Mouse (Mus musculus) kidney, adult 2 months (tissue): ENCODE results near the gene Tubb2b. TPM values are rescaled to one million over a fixed set of nuclear protein-coding genes. Genes with fewer than 3 reads are reported as not detected.

ENCODE experiments used
- DNase-seq: peaks from one replicate; pipeline ENCODE4 v3.0.0; 2021
- H3K27ac ChIP-seq: fragments of 200-500 bp; 2 replicates; pipeline ENCODE4 v1.5.1; 2012; ENCODE audit warnings: low read depth, low read length, control low read depth, inconsistent platforms; ENCODE audit not compliant: insufficient read depth
- H3K27me3 ChIP-seq: fragments of 200-500 bp; replicated peaks from 2 replicates; pipeline ENCODE4 v1.6.1; 2012; ENCODE audit warnings: mild to moderate bottlenecking, moderate library complexity, low read length, inconsistent platforms; ENCODE audit not compliant: control insufficient read depth, insufficient read depth
- H3K36me3 ChIP-seq: fragments of 200-500 bp; 2 replicates; pipeline ENCODE4 v1.6.1; 2012; ENCODE audit warnings: mild to moderate bottlenecking, moderate library complexity, low read length, inconsistent platforms; ENCODE audit not compliant: control insufficient read depth, insufficient read depth
- H3K4me1 ChIP-seq: fragments of 200-500 bp; 2 replicates; pipeline ENCODE4 v1.6.1; 2011; ENCODE audit warnings: low read length; ENCODE audit not compliant: control insufficient read depth, insufficient read depth
- H3K4me3 ChIP-seq: fragments of 200-500 bp; 2 replicates; pipeline ENCODE4 v1.5.1; 2011; ENCODE audit warnings: mild to moderate bottlenecking, low read depth, low read length, control low read depth; ENCODE audit not compliant: insufficient read depth
- CTCF ChIP-seq: fragments of 200-500 bp; conservative IDR thresholded peaks from 2 replicates; pipeline ENCODE4 v1.5.1; 2011; ENCODE audit warnings: low read depth, mild to moderate bottlenecking, control low read depth, low read length, moderate library complexity, mixed read lengths; ENCODE audit not compliant: insufficient read depth, insufficient read length
- POLR2A ChIP-seq: fragments of 200-500 bp; IDR thresholded peaks from one replicate; pipeline ENCODE4 v1.6.1; 2011; ENCODE audit warnings: low read depth, low read length, control low read depth
- WGBS: fragments of 180-500 bp; shearing (Covaris S2); methylation state at CpG from one replicate; pipeline ENCODE4 v1.1.7; 2018; 5-methylcytosine and 5-hydroxymethylcytosine counted together
- polyA plus RNA-seq: library from polyadenylated mRNA; depleted of rRNA; stranded (reverse); fragments of >200 nt; gene quantifications from 2 replicates; pipeline ENCODE4 v1.2.3, GENCODE M21; 2012; rRNA removed

Tubb2b gene
- polyA plus RNA-seq, 1 experiment = 30.5 TPM

GRCm38 (mm10) chr13:34079801-34080200 lies 50.5 kb downstream of the Tubb2b start:
- no peak for DNase-seq
- 76% methylated on average over 3 of the region's 3 CpGs for WGBS

GRCm38 (mm10) chr13:34078500-34079280 lies 51.6 kb downstream of the Tubb2b start:
- Histone ChIP-seq H3K27ac (peak overlapping the region; percentile 1; the same call in 1 of the 2 replicates), H3K4me1 (peaks cover 13% of the 10 kb centered on the region), H3K4me3 (peak overlapping the region; percentile 45; the same call in 1 of the 2 replicates), H3K27me3 (no peaks in the 10 kb centered on the region), H3K36me3 (no peaks in the 10 kb centered on the region)
- DNase-seq = no peak
- WGBS = 50% methylated on average over 16 of the region's 16 CpGs
- no peak for TF ChIP-seq CTCF
- TF ChIP-seq POLR2A = no peak

More at GRCm38 (mm10) chr13:34079801-34080200, 50.5 kb downstream of the Tubb2b start:
- Histone ChIP-seq H3K27me3 (no peaks in the 10 kb centered on the region), H3K4me3 (no peak overlapping the region), H3K36me3 (no peaks in the 10 kb centered on the region), H3K4me1 (peaks cover 13% of the 10 kb centered on the region), H3K27ac (no peak overlapping the region)
- no peak for TF ChIP-seq CTCF
- TF ChIP-seq POLR2A = no peak

- WGBS = 1% methylated on average over 45 of the region's 45 CpGs
- H3K36me3 ChIP-seq = no peaks in the 10 kb centered on the region
- DNase-seq = peak; percentile 94
Observed at GRCm38 (mm10) chr13:34077492-34078271, 52.6 kb downstream of the Tubb2b start, which contains the start of gene Tubb2a. Gene Tubb2a (minus strand): TSS chr13:34078007.

More at GRCm38 (mm10) chr13:34077492-34078271, 52.6 kb downstream of the Tubb2b start, which contains the start of gene Tubb2a:
- H3K27me3 ChIP-seq = no peaks in the 10 kb centered on the region
- H3K4me3 ChIP-seq = peak within 1 kb of the TSS; percentile 92
- peak within 1 kb of the TSS; percentile 67 for H3K27ac ChIP-seq
- H3K4me1 ChIP-seq = peaks cover 13% of the 10 kb centered on the region
- TF ChIP-seq POLR2A (peak; percentile 98), CTCF (peak; percentile 36; the same call in 1 of the 2 replicates)

Other genes with a start within 250 kb of the Tubb2b start
- 0.11 TPM in 1 of 2 replicates, not detected in the other for gene Serpinb6c, start 224.8 kb downstream of the Tubb2b start, polyA plus RNA-seq
- 14.6 and 21.2 TPM in 2 replicates for gene Nqo2, start 165.8 kb downstream of the Tubb2b start, polyA plus RNA-seq
- 7.4 and 7.6 TPM in 2 replicates for gene Ripk1, start 128.1 kb downstream of the Tubb2b start, polyA plus RNA-seq
- gene Serpinb6a, start 127.7 kb downstream of the Tubb2b start, polyA plus RNA-seq = 26.6 and 31.1 TPM in 2 replicates
- 392 and 418 TPM in 2 replicates for gene Bphl, start 92.9 kb downstream of the Tubb2b start, polyA plus RNA-seq
- gene Tubb2a, start 52.5 kb downstream of the Tubb2b start, polyA plus RNA-seq = 152 and 164 TPM in 2 replicates
- gene Psmg4, start 32.5 kb upstream of the Tubb2b start, polyA plus RNA-seq = 88.7 and 96.2 TPM in 2 replicates
- gene Slc22a23, start 214.7 kb upstream of the Tubb2b start, polyA plus RNA-seq = 76.1 and 90.7 TPM in 2 replicates